Mouse (Mus musculus): ENCODE data around the gene E130114P18Rik. TPM values are rescaled to one million over a fixed set of nuclear protein-coding genes. Genes with fewer than 3 reads are reported as not detected.
A peak's percentile ranks its signal among the peaks of the same experiment; 100 is the strongest.

E130114P18Rik gene
- total RNA-seq, 2 experiments from 2014 or later, result 1.2 to 1.4 TPM

DNA sequence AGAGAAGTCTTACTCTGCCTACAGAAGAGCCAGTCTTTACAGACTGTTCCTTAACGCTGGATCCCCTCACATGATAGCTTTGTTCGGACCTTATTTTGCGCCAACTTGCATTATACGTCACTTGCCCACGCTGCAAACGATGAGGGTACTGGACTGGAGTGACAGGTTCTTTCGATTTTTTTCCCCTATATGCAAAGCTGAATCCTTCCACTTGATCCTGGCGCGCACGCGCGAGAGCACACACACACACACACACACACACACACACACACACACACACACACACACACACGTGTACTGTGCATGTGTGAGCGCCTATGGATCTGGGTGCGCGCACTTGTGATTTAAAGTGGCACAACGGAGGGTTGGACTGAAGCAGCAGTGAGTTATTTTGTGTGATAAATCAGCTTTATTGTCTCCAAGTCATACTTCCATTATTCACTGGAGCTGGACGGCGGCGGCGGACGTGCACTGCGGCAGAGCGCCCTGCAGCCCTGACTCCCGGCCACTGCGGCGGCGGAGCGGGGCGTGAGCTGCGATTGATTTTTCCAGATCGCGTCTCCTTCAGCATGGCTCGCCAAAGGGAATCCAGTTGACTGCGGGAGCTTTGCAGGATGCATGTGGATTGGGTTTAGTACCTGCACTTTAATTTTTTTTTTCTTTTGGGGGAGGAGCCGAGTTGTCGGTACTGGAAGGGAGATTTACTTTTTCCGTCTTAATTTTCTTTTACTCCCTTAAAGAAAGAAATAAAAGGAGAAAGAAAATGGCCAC is 20.5 kb downstream of the E130114P18Rik start:
- DNase-seq (ENCODE audit: low spot score in 2 of 2), result peak; percentile 47 to 50

DNA sequence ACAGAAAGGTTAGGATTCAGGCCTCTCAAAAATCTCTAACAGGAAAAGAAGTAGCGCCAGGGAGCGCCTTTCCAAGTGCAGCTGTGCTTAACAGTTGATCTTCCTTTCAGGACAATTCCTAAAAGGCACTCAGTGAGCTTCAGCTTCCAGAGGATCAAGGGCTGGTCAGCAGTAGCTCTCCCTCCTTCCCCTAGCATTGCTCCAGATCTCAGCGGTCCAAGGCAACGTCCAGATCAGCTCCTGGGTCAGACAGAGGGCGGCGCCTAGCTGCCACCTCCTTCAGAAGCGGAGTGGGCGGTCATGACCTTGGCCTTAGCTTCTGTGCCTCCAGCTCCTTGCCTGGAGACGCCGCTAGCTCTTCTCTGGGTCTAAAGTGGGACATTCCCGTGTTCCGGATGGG is 23.6 kb downstream of the E130114P18Rik start:
- peak in 1 of 2 experiments; percentile 39 for DNase-seq (ENCODE audit: low spot score in 2 of 2)

DNA sequence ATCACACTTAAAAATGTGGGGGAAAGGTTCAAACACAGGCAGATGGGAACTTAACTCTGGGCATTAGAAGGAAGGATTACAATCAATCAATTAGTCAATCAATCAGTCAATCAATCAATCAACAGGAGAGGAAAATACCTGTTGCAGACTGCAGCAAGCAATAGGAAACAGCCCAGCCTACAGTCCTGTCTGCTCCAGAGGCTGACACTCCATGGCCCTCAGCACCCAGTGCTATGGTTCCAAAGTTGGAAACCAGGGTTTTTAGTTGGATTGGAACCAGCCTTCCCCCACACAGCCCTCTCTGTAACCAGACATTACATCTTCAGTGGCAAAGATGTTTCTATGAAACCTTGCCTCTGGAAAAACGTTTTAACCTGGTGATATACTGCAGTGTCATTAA is 24.4 kb downstream of the E130114P18Rik start:
- no peak for DNase-seq (ENCODE audit: low spot score in 2 of 2)

DNA sequence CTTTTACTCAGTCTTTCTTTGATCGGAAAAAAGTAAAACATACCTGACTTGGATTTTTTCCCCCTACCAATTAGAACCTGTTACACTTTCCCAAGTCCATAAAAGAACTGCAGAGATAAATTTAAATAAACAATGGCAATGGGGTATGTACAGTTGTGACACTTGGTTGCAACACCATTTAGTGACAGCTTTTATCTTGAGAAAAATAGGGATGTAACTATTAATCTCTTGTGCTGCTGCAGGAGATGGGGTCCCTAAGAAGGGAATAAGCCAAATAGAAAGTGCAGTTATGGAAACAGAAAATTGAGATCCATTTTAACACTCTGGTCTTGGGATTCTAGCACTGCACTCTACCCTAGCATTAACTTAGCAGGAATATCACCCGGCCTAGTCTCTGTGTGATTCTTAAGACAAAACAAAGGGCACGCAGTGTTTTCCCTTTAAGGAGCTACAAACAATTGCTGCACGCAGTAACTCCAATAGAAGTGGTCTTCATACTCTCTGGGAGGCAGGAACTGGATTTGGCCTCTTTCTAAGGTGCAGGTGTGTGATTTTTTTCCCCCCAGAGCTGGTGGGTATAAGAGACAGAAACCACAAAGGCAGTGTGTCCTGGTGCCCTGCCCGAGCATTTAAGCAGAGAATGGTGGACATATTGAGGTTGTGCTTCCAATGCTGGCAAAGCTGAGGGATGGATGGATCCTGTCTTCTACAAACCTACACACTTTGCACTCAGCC is 25.4 kb downstream of the E130114P18Rik start:
- DNase-seq (ENCODE audit: low spot score in 2 of 2), result no peak

DNA sequence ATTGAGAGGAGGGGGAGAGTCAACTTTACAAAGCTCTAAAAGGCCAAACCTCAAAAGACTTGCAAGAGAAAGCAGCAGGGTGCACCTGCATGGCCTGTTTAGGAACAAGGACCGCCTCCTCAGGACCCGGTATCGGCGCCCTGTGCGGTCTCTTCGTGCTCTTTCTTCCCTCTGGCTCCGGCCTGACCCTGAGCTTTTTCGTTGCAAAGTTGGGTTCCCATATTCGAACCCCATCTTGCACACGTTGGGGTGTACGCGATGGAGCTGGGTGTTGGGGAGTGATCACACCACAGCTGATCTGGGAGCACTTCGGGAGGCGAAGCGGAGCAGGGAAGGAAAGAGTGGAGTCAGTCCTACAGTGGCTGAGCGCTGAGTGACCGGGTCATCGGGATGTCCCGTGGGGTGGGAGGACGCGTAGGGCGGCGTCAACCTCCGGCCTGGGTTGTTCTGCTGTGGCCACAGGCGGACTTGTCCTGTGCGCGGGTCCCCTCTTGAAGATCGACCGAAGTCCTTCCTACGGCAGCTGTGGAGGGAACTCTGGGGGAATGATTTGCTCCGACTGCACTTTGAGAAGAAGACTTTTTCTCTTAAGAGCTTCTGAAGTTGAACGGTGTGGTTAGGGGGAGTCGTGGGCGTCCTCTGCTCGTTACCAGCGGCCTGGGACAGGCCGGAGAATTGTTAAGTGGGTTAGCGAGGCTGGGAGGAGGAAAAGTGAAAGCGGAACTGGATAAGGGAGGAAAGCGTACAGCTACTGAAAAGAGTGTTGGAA is 26.2 kb downstream of the E130114P18Rik start:
- DNase-seq (ENCODE audit: low spot score in 2 of 2), result peak; percentile 33 to 53

DNA sequence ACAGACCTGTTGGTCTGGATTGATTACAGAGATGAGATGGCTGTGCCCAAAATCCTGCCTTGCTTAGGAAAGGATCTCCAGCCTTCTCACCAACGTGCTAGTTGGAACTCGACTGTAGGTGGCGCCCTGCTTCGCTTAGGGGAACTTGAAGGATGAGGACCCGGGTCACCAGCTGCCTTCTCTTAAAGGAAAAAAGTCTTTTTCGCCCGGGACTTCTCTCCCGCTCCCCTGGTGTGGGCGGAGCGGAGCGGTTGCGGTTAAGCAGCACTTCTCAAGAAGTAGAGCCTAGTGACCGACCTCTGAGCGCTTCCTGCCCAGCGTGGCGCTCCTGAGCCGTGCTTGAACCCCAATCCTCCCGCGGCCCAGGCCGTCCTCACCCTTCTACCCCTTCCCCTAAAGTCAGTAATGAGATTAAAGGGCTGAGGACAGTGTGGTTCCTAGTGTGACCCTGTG is 26.8 kb downstream of the E130114P18Rik start:
- DNase-seq (ENCODE audit: low spot score in 2 of 2), result peak; percentile 60 to 89

DNA sequence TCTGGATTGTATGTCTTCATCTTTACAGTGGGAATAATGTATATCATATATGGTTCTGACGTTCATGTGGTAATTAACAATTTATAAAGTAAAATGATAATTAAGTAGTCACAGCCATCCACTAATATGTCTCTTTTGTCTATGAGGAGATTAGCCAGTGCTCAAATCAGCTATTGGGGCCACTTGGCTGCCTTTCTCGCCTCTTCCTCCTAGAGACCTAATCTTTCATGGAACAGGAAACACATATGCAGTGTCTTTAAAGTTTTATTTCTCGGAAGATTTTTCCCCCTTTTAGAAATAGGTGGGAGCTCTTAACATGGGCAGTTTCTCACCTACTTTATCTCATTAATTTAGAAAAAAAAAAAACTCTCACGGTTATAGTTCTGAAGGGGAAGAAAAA is 27.5 kb downstream of the E130114P18Rik start:
- DNase-seq (ENCODE audit: low spot score in 2 of 2), result no peak

DNA sequence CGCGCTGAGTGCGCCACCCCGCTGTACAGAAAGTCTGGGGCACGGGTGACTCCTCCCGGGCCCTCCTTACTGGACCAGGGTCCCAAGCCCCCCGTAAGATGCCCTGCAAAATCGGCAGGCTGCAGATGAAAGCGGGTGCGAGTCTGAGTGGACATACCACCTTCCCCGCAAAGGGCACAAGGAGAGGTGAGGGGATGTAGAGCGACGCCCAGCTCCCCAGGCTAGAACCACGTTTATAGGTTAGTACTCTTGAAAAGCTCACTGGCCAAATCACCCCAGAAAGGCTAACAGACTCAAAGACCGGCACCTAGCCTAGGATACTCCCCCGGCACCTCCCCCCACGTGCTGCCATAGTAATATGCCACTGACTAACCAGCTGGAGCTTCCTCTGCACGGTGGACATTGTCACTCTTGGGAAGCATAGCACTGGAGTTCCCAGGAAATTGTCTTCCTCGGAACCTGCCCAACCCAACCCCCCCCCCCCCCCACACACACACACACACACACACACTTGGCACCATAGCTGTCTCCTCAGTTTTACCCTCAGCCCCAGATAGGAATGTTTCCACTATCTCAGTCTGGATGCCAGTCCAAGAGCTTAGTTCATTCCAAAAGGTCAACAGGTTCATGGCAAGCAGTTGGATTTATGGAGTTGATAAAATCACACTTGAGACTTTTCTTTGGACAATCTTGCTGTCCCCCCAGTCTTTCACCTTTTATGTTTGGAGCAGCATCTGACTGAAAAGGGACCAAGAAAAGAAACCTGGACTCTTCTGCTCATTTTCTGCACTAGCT is 31.6 kb downstream of the E130114P18Rik start:
- DNase-seq (ENCODE audit: low spot score in 2 of 2), result no peak

DNA sequence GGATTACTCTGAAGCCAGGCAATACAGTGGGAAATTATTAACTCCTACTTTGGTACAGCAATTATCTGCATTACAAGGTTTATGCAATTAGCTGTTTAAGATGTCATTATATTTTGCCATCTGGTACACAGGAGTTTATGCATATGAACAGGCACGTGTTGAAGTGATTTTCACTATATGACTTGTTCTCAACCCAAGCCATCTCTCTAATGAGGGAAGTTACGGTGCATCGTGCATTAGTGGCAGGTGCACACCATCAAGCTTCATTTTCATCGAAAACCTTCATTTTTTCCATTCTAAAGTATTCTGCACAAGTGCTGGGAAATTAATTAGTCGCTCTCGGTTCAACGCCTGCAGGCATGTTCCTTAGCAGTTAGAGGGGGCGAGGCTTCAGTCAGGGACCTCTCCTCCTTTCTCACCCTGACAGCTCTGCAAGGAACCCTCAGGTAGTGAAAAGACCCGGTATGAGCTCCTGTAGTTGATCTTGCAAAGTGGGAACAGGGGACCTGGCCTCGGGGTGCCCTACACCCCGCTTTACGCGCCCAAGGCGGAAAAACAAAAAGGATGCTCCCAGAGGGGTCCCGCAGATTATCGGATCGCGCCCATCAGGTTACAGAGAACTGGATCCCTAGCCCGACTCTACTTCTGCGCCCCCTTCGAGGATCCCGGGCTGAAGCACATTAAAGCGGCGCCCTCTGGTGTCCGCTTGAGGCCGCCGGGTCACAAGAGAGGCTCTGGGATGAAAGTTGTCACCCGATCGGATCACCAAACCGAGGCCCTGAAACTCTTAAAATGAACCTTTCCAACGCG is 32.4 kb downstream of the E130114P18Rik start:
- DNase-seq (ENCODE audit: low spot score in 2 of 2), result peak; percentile 45 to 52

DNA sequence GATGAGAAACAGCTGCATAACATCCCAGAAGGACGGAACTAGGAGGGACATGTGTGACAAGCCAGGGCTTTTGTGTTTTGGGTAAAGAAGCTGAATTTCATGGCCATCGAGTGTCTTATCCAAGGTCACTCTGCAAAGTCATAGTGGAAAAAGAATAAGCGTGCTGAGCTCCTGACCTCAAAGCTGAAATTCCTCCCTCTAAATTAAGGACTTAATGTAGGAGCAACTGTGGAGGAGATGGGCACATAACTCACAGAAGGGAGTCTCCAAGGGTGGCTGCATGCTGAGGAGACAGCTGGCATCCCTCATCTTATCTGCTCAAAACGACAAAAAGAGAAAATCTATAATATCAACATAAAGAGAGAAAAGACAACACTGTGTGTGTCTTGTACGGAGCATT is 33.9 kb downstream of the E130114P18Rik start:
- DNase-seq (ENCODE audit: low spot score in 2 of 2), result no peak

DNA sequence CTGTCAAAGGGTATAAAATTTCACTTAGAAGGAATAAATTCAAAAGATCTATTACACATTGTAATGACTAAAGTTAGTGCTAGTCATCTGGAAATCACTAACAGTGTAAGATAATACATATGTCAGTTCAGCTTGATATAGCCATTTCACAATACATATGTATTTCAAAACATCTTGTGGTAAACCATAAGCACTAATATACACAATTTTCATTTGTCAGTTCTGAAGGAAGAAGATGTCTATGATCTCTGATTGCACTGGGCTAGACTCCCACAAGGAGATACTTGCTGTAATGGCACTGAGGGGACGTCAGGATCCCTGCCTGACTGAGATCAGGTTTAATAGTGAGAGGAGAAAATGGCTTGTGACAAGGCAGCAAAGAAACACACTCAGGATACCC is 44.5 kb downstream of the E130114P18Rik start:
- DNase-seq (ENCODE audit: low spot score in 2 of 2), result no peak

DNA sequence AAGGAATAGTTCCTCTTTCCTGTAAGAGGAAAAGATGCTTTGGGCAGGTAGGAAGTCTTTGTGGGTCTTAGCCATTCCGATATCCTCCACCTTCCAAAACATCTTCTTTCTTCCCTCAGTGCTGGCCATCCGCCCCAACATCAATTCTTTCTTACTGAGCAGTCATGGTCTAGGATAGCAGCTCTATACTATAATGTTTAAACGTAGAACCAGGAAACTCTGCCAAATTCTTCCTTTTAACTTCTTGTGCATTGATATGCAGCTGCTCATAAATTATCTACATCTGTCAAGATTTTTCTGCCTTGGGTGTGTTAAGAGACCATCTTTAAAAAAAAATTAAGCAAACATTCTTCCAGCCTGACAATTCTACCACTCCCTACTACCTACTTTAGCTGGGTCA is 47.5 kb downstream of the E130114P18Rik start:
- DNase-seq (ENCODE audit: low spot score in 2 of 2), result no peak

DNA sequence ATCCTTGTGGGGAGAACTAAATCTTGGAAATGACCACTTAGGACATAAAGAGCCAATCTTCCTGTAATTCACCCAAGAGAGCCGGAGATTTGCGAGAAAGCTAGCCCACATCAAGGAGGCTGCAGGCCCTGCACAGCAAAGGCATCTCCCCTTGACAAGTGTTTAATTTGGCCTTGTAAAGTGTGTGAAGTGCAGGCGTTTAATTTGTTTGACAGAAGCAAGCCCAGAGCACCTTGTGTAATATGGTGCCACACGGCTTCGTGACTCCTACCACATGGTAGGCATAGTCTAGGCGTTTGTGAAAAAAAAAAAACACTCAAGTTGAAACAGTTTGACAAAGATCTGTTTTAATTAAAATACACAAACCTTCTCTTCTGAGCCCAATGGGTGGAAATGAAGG is 47.9 kb downstream of the E130114P18Rik start:
- DNase-seq (ENCODE audit: low spot score in 2 of 2), result no peak

DNA sequence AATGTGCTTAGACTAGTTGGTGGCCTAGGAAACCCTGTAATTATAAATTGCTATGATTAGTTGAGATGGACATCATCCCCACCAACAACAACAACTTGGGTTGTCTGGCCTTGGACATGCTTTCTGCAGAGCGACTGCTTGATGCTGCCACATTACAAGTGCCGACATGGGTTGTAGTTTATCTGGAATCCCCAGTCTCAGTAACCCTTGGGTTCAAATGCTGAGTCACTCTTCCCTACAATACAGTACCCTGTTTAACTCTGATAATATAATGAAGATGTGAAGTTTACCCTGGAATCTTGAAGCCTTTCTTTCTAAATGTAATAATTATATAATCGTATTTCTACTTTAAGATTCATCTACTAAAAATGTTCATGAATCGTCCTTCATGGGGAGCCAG is 49.4 kb downstream of the E130114P18Rik start:
- no peak for DNase-seq (ENCODE audit: low spot score in 2 of 2)

DNA sequence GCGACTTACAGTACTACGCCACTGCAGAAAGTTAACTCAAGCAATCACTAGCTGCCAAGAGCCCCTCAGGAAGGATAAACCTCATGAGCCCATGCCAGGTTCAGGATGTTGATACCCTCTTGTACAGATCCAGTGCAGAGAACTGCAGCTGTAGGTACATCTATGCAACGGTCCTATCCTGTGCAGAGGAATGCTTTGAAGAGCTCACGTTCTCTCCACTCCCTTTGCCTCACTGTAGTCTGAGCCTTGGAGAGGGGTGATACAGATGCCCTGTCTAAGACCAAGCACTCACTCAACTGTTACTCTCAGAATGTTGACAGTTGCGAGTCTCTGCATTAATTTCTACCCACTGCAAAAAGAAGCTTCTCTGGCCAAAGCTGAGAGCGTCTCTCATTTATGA is 54.5 kb downstream of the E130114P18Rik start:
- no peak for DNase-seq (ENCODE audit: low spot score in 2 of 2)

DNA sequence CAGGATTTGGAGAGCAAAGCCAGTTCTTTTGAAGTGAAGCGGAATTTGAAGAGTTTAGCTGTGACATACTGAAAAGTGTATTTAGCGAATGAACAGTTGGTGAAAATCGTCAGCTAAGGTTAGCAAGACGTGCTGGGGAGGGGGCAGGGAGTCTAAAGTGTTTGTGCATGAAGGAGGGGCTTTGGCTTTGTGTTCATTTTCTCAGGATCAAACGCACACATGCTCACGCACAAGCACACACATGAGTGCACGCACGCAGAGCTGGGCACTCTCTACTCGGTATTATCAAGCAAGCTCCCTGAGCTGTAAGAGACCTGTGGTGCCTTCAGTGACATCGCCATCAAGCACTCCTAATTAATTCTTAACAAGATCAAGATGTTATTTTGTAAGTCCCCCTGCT is 55.2 kb downstream of the E130114P18Rik start:
- DNase-seq (ENCODE audit: low spot score in 2 of 2), result no peak

DNA sequence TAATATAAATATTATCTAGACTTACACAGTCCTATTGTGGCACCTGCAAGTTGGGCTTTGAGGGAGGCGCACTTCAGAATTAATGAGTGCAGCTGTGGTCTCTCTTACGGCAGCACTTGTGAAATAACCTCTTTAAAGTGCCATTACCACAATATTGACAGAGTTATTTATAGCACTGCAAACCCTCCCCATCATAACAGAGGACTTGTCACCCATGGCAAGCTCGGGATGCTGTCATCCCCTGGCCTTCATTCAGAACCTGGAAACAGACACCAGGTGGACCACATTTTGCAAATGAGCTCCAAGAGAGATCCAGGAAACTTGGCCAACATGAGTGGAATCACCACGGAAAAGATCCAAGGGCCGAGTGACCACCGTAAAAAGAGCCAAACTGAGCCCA is 63.3 kb downstream of the E130114P18Rik start:
- DNase-seq (ENCODE audit: low spot score in 2 of 2), result no peak

DNA sequence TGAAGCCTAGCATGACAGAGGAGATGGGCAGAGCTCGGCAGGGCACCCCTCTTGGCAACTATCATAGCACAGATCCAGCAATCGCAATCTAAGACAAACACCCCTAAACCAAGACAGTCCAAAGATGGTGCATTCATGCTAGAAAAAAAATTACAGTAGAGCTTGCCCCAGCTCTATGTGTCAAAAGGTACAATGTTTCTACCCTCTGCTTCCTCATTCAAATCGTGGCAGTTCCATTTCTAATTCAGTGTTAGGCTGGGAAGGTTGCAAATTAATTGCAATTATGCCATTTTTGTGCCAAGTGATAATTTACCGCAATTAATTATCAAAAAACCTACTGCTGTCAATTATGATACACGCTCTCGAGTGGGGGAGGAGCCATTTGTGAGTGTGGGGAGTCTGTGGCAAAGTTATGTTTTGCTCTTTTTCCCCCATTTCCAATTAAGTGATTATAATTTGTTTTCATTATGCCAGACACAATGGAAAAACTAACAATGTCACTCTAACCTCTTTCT is 63.7 kb downstream of the E130114P18Rik start:
- DNase-seq (ENCODE audit: low spot score in 2 of 2), result no peak

DNA sequence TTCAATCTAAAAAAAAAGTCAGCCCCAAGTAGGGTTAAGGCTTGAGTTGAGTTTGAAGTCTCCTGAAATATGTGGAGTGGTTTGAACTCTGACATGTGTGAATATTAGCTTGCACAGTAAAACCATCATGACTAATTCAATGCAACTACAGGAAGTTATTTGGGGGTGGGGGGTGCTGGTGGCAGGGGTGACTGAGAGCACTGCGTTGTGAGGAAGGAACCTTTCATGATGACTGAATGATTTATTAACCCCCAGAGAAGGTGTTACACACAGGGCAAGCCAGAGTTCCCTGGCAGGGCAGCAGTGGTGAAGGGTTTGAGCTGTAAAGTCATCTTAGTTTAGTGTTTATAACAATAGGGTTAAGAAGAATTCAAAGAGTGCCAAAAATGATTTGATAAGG is 65.3 kb downstream of the E130114P18Rik start:
- no peak for DNase-seq (ENCODE audit: low spot score in 2 of 2)

Measured in adrenal gland, postnatal 4 days (tissue).